Mouse (Mus musculus): ENCODE measurements around the gene Tcf15. TPM values are rescaled to one million over a fixed set of nuclear protein-coding genes. Genes with fewer than 3 reads are reported as not detected.

Gene Tcf15
- total and polyA plus RNA-seq, 2 experiments from 2014 or later = 0.74 to 4.9 TPM

DNA sequence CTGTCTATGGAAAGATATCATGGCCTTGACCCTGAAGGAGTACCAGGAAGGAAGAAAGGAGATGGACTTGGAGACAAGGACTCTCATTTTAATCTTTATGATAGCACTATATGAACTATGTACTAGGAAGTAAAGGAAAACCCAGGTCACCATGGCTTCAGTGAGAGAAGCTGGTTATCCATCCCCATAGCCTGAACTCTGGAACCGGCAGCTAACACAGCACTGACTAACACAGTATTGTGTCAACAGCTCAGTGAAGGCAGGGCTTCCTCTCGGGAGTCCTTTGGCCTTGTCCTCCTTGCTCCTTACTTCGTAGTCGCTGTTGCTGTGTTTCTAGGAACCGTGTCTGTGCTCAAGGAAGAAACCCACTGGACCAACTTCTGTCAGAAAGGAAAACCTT lies 34.0 kb upstream of the Tcf15 start:
- ATAC-seq = no peak
- Histone ChIP-seq H3K4me3 (ENCODE audit: low read length) (no peak overlapping the region), H3K4me2 (ENCODE audit: low read depth, low read length) (no peak overlapping the region), H3K36me3 (ENCODE audit: insufficient read depth, low read length) (no peaks in the 10 kb centered on the region), H3K27me3 (ENCODE audit: insufficient read depth, low read length) (no peaks in the 10 kb centered on the region), H3K27ac (no peak overlapping the region), H3K9ac (replicated peaks; ENCODE audit: low read length) (no peak overlapping the region), H3K9me3 (ENCODE audit: low read length) (no peaks in the 10 kb centered on the region), H3K4me1 (ENCODE audit: insufficient read depth, low read length) (peaks cover 4% of the 10 kb centered on the region)
- TF ChIP-seq CTCF (IDR thresholded peaks at IDR 0.05; ENCODE audit: low read depth) = no peak
- WGBS = 85% methylated on average over 5 of the region's 5 CpGs
- no peak for DNase-seq (ENCODE audit: low spot score)

DNA sequence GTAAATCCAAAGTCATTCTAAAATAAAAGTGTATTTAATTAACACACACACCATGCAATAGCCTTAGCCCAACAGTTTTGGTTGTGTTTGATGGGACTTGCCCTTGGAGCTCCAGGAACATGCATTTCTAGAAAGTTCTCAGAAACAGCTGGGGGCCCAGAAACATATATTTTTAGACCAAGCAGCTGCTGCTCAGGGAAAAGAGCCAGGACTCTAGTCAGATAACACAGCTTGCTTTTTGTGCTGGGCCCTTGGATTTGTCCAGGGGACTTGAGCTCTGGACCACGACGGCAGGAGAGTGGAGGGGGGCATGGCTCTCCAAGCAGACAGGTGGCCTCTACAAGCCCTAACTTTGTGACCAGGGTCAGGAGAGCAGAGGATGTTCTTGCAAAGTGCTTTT lies 32.0 kb upstream of the Tcf15 start:
- Histone ChIP-seq H3K36me3 (ENCODE audit: insufficient read depth, low read length) (no peaks in the 10 kb centered on the region), H3K4me3 (ENCODE audit: low read length) (no peak overlapping the region), H3K27me3 (ENCODE audit: insufficient read depth, low read length) (no peaks in the 10 kb centered on the region), H3K9ac (replicated peaks; ENCODE audit: low read length) (no peak overlapping the region), H3K4me1 (ENCODE audit: insufficient read depth, low read length) (peaks cover 13% of the 10 kb centered on the region), H3K27ac (no peak overlapping the region), H3K4me2 (ENCODE audit: low read depth, low read length) (no peak overlapping the region), H3K9me3 (ENCODE audit: low read length) (no peaks in the 10 kb centered on the region)
- ATAC-seq (no peak), DNase-seq (ENCODE audit: low spot score) (no peak)
- no peak for TF ChIP-seq CTCF (IDR thresholded peaks at IDR 0.05; ENCODE audit: low read depth)
- WGBS = 60% methylated on average over 2 of the region's 2 CpGs

DNA sequence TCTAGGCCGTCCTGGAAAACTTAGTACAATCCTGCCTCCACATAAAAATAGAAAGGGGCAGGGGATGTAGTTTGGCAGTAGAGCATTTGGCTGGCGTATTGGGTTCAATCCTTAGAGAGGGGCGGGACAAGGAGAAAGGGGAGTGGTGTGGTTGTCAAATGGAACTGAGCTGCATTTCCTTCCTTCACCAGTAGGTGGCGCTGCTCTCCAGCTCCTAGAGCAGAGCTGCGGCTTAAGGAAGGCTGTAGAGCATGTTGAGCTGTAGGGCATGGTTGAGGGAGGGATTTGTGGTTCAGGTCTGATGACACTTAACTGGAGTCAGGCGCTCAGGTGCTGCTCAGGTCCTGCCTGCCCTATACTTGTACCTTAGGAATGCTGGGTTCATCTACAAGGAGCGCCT lies 31.4 kb upstream of the Tcf15 start:
- DNase-seq (ENCODE audit: low spot score) = peak; percentile 95
- WGBS = 10% methylated on average over 6 of the region's 7 CpGs
- Histone ChIP-seq H3K4me1 (ENCODE audit: insufficient read depth, low read length) (peaks cover 13% of the 10 kb centered on the region), H3K27ac (no peak overlapping the region), H3K27me3 (ENCODE audit: insufficient read depth, low read length) (no peaks in the 10 kb centered on the region), H3K9me3 (ENCODE audit: low read length) (no peaks in the 10 kb centered on the region), H3K4me3 (ENCODE audit: low read length) (no peak overlapping the region), H3K4me2 (ENCODE audit: low read depth, low read length) (no peak overlapping the region), H3K9ac (replicated peaks; ENCODE audit: low read length) (no peak overlapping the region), H3K36me3 (ENCODE audit: insufficient read depth, low read length) (no peaks in the 10 kb centered on the region)
- TF ChIP-seq CTCF (IDR thresholded peaks at IDR 0.05; ENCODE audit: low read depth) = peak; percentile 100
- peak; percentile 85 for ATAC-seq

GRCm38 (mm10) chr2:152112490-152112889 lies 30.9 kb upstream of the Tcf15 start:
- H3K4me3 ChIP-seq (ENCODE audit: low read length) = no peak overlapping the region
- ATAC-seq = no peak

GRCm38 (mm10) chr2:152112970-152113369 lies 30.4 kb upstream of the Tcf15 start:
- H3K27me3 ChIP-seq (ENCODE audit: insufficient read depth, low read length) = no peaks in the 10 kb centered on the region
- H3K4me3 ChIP-seq (ENCODE audit: low read length) = no peak overlapping the region
- H3K9me3 ChIP-seq (ENCODE audit: low read length) = no peaks in the 10 kb centered on the region
- no peak overlapping the region for H3K4me2 ChIP-seq (ENCODE audit: low read depth, low read length)
- no peak overlapping the region for H3K27ac ChIP-seq
- H3K9ac ChIP-seq (replicated peaks; ENCODE audit: low read length) = no peak overlapping the region
- H3K4me1 ChIP-seq (ENCODE audit: insufficient read depth, low read length) = peaks cover 13% of the 10 kb centered on the region
- no peak for DNase-seq (ENCODE audit: low spot score)
- H3K36me3 ChIP-seq (ENCODE audit: insufficient read depth, low read length) = no peaks in the 10 kb centered on the region
- TF ChIP-seq CTCF (IDR thresholded peaks at IDR 0.05; ENCODE audit: low read depth) = no peak
- WGBS = 44% methylated on average over 10 of the region's 10 CpGs
- ATAC-seq = no peak

More at GRCm38 (mm10) chr2:152112490-152112889, 30.9 kb upstream of the Tcf15 start:
- no peak overlapping the region for H3K9ac ChIP-seq (replicated peaks; ENCODE audit: low read length)
- no peaks in the 10 kb centered on the region for H3K9me3 ChIP-seq (ENCODE audit: low read length)
- peaks cover 13% of the 10 kb centered on the region for H3K4me1 ChIP-seq (ENCODE audit: insufficient read depth, low read length)
- no peaks in the 10 kb centered on the region for H3K27me3 ChIP-seq (ENCODE audit: insufficient read depth, low read length)
- no peaks in the 10 kb centered on the region for H3K36me3 ChIP-seq (ENCODE audit: insufficient read depth, low read length)
- no peak overlapping the region for H3K27ac ChIP-seq
- no peak overlapping the region for H3K4me2 ChIP-seq (ENCODE audit: low read depth, low read length)
- 79% methylated on average over 5 of the region's 5 CpGs for WGBS
- no peak for TF ChIP-seq CTCF (IDR thresholded peaks at IDR 0.05; ENCODE audit: low read depth)
- no peak for DNase-seq (ENCODE audit: low spot score)

GRCm38 (mm10) chr2:152114057-152114975 lies 29.0 kb upstream of the Tcf15 start:
- Histone ChIP-seq H3K4me2 (ENCODE audit: low read depth, low read length) (peak overlapping the region; percentile 64), H3K36me3 (ENCODE audit: insufficient read depth, low read length) (no peaks in the 10 kb centered on the region), H3K4me1 (ENCODE audit: insufficient read depth, low read length) (peaks cover 13% of the 10 kb centered on the region), H3K9me3 (ENCODE audit: low read length) (no peaks in the 10 kb centered on the region), H3K9ac (replicated peaks; ENCODE audit: low read length) (peak overlapping the region; percentile 28; the same call in 1 of the 2 replicates), H3K27me3 (ENCODE audit: insufficient read depth, low read length) (no peaks in the 10 kb centered on the region), H3K4me3 (ENCODE audit: low read length) (peak overlapping the region; percentile 26), H3K27ac (no peak overlapping the region)
- 10% methylated on average over 36 of the region's 36 CpGs for WGBS
- no peak for TF ChIP-seq CTCF (IDR thresholded peaks at IDR 0.05; ENCODE audit: low read depth)
- DNase-seq (ENCODE audit: low spot score) (peak; percentile 50), ATAC-seq (peak; percentile 30; the same call in 1 of the 2 replicates)

DNA sequence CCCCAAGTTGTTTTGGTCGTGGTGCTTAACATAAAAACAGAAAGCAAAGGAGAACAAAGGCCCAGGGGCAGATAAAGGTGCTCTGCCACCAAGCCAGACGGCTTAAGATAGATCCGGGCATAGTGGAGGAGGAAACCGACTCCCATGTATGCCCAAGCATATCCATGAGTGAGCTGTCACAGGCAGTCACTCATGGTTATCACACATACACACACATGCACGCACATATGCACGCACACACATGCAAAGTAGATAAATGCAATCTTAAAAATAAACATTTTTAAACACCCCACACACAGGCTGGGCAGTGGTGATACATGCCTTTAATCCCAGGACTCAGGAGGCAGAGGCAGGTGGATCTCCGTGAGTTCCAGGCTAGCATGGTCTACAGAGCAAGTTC lies 25.7 kb upstream of the Tcf15 start:
- H3K27ac ChIP-seq = no peak overlapping the region
- WGBS = 88% methylated on average over 7 of the region's 7 CpGs
- H3K4me2 ChIP-seq (ENCODE audit: low read depth, low read length) = no peak overlapping the region
- no peak for ATAC-seq
- no peaks in the 10 kb centered on the region for H3K36me3 ChIP-seq (ENCODE audit: insufficient read depth, low read length)
- no peaks in the 10 kb centered on the region for H3K27me3 ChIP-seq (ENCODE audit: insufficient read depth, low read length)
- H3K9ac ChIP-seq (replicated peaks; ENCODE audit: low read length) = no peak overlapping the region
- DNase-seq (ENCODE audit: low spot score) = no peak
- TF ChIP-seq CTCF (IDR thresholded peaks at IDR 0.05; ENCODE audit: low read depth) = no peak
- no peaks in the 10 kb centered on the region for H3K9me3 ChIP-seq (ENCODE audit: low read length)
- H3K4me1 ChIP-seq (ENCODE audit: insufficient read depth, low read length) = peaks cover 13% of the 10 kb centered on the region
- no peak overlapping the region for H3K4me3 ChIP-seq (ENCODE audit: low read length)

Measured in hindbrain, postnatal 0 days (tissue).